Mouse (Mus musculus) heart, embryonic 13.5 days (tissue): ENCODE measurements at regions not wholly inside any gene's neighbourhood (a gene's known extent, or its start where the extent isn't known, plus 50 kb on each side); places are given as distances from the start of the nearest gene placed in this dataset.

Experiments
- ATAC-seq: fragments of 200-750 bp; cut with Nextera tagmentation; 2 replicates; pipeline ENCODE4 v1.8.0; 2017; ENCODE audit warnings: moderate TSS enrichment; ENCODE audit not compliant: insufficient number of reproducible peaks, low FRiP score, low TSS enrichment; ENCODE audit errors: extremely low read depth
- H3K27ac ChIP-seq: fragments of 300-500 bp; sonication (generic); replicated peaks from 2 replicates; pipeline ENCODE4 v1.5.1; 2015; ENCODE audit warnings: moderate library complexity, mild to moderate bottlenecking, inconsistent platforms
- H3K27me3 ChIP-seq: fragments of 300-500 bp; sonication (generic); replicated peaks from 2 replicates; pipeline ENCODE4 v1.6.1; 2015; ENCODE audit warnings: mild to moderate bottlenecking, inconsistent platforms
- H3K36me3 ChIP-seq: fragments of 300-500 bp; sonication (generic); 2 replicates; pipeline ENCODE4 v1.6.1; 2015; ENCODE audit warnings: mild to moderate bottlenecking, inconsistent platforms
- H3K4me1 ChIP-seq: fragments of 300-500 bp; sonication (generic); 2 replicates; pipeline ENCODE4 v1.6.1; 2015; ENCODE audit warnings: inconsistent platforms
- H3K4me2 ChIP-seq: fragments of 300-500 bp; sonication (generic); 2 replicates; pipeline ENCODE4 v1.6.1; 2015; ENCODE audit warnings: inconsistent platforms, mild to moderate bottlenecking, moderate library complexity
- H3K4me3 ChIP-seq: fragments of 300-500 bp; sonication (generic); 2 replicates; pipeline ENCODE4 v1.5.1; 2015; ENCODE audit warnings: moderate library complexity, mild to moderate bottlenecking, inconsistent platforms
- H3K9ac ChIP-seq: fragments of 300-500 bp; sonication (generic); 2 replicates; pipeline ENCODE4 v1.6.1; 2015; ENCODE audit warnings: inconsistent platforms, mild to moderate bottlenecking, moderate library complexity
- H3K9me3 ChIP-seq: fragments of 300-500 bp; sonication (generic); 2 replicates; pipeline ENCODE4 v1.6.1; 2016; ENCODE audit warnings: inconsistent platforms
- WGBS: fragments of 180-500 bp; shearing (Covaris S2); methylation state at CpG from one replicate; pipeline ENCODE4 v1.1.7; 2015; ENCODE audit warnings: mixed read lengths; 5-methylcytosine and 5-hydroxymethylcytosine counted together

DNA sequence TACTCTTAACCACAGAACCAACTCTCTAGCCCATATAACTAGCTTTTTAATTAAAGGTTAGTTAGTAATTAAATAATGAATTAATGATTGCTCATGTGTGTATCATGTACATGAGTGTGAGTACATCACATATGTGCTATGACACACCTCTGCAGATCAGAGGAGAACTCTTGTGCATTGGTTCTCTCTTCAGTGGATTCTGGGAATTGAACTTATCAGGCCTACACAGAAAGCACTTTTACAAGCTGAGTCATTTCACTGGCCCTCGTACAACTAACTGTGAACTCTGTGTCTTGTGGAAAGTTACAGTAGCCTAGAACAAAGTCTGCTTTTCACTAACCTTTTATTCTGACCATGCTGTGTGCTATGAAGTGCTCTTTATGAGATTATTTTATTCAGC lies 79.5 kb upstream of the Tnr start:
- H3K4me1 ChIP-seq, result no peaks in the 10 kb centered on the region
- no peak overlapping the region for H3K4me2 ChIP-seq
- H3K27ac ChIP-seq, result no peak overlapping the region
- H3K9me3 ChIP-seq, result no peaks in the 10 kb centered on the region
- no peak overlapping the region for H3K9ac ChIP-seq
- no peak for ATAC-seq
- no peak overlapping the region for H3K4me3 ChIP-seq
- no peaks in the 10 kb centered on the region for H3K36me3 ChIP-seq
- WGBS, result 67% methylated on average over 1 of the region's 1 CpGs
- H3K27me3 ChIP-seq, result no peaks in the 10 kb centered on the region

DNA sequence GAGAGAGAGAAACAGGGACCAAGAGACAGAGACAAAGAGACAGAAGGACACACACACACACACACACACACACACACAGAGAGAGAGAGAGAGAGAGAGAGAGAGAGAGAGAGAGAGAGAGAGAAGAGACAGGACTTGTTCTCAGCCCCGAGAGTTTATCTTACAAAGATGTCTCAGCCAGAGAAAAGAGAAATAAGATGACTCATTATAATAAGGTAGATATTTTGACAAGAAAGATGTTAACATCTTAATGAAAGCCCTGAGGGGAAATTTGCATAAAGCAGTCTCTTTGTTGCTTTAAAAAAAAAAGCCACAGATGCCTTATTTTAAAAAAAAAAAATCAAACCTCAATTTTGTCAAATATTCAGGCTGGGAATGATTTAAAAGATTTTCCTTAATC lies 78.1 kb upstream of the Tnr start:
- H3K27me3 ChIP-seq, result no peaks in the 10 kb centered on the region
- whole genome bisulfite sequencing, result 33% methylated on average over 1 of the region's 1 CpGs
- no peaks in the 10 kb centered on the region for H3K9me3 ChIP-seq
- no peaks in the 10 kb centered on the region for H3K4me1 ChIP-seq
- H3K36me3 ChIP-seq, result no peaks in the 10 kb centered on the region
- no peak overlapping the region for H3K9ac ChIP-seq
- H3K4me2 ChIP-seq, result no peak overlapping the region
- H3K4me3 ChIP-seq, result no peak overlapping the region
- no peak overlapping the region for H3K27ac ChIP-seq
- no peak for ATAC-seq

DNA sequence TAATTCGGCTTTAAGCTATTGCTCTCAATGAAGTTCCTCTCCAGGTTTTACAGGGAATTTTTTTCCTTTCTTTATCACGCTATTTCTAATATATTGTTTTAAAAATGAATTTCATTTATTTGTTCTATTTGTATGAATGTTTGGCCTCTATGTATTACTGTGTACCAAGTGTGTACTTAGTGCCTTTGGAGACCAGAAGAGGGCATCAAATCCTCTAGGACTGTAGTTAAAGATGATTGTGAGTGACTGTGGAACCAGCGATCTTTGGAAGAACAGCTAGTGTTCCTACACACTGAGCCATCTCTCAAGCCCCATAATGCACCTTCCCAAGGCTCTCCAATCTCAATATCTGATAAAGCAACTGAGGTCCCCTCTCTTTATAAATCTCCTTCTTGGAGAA lies 72.1 kb upstream of the Tnr start:
- 67% methylated on average over 3 of the region's 3 CpGs for WGBS
- Histone ChIP-seq H3K36me3 (no peaks in the 10 kb centered on the region), H3K9me3 (no peaks in the 10 kb centered on the region), H3K4me1 (no peaks in the 10 kb centered on the region), H3K9ac (no peak overlapping the region), H3K27me3 (no peaks in the 10 kb centered on the region), H3K4me3 (no peak overlapping the region), H3K4me2 (no peak overlapping the region), H3K27ac (no peak overlapping the region)
- ATAC-seq, result no peak

DNA sequence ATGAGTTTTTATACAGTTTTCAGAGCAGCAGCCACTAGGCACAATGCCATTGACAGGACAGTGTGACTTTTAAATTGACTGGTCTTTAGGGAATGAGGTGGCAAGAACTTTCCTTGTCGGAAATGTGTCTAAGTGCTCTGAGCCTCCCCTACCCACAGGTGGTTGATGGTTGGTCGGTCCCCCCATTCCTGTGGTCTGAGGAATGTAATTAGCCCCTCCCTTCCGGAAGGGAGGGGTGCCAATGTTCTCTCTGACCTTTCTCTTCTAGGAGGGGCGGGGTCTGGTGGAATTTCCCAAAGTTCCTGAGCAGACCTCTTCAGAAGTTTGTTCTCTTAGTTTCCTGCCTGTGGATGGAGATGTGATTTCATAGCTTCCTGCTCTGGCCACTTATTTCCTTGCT lies 62.7 kb upstream of the Tnr start:
- H3K4me2 ChIP-seq, result no peak overlapping the region
- H3K9me3 ChIP-seq, result no peaks in the 10 kb centered on the region
- ATAC-seq, result no peak
- no peak overlapping the region for H3K27ac ChIP-seq
- H3K9ac ChIP-seq, result no peak overlapping the region
- 60% methylated on average over 4 of the region's 4 CpGs for whole genome bisulfite sequencing
- H3K4me3 ChIP-seq, result no peak overlapping the region
- no peaks in the 10 kb centered on the region for H3K36me3 ChIP-seq
- no peaks in the 10 kb centered on the region for H3K4me1 ChIP-seq
- no peaks in the 10 kb centered on the region for H3K27me3 ChIP-seq

DNA sequence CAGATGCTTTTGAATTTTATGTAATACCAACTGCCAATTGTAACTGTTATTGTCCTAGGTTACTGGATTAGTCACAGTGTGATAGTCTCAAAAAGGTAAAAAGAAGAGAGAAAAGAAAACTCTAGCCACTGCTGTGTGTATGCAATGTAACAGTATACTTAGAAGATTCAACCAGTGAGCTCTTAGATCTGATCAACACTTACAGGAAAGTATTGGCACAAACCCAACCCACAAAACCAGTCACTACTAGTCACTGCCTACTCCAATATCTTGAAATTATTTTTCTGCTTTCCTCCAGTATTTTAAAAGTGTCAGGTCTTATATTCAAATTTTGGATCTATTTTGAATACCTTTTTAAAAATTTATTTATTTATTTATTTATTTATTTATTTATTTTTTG lies 52.6 kb upstream of the Tnr start:
- ATAC-seq, result no peak
- H3K4me1 ChIP-seq, result no peaks in the 10 kb centered on the region
- no peaks in the 10 kb centered on the region for H3K27me3 ChIP-seq
- no peaks in the 10 kb centered on the region for H3K9me3 ChIP-seq
- no peak overlapping the region for H3K27ac ChIP-seq
- no peak overlapping the region for H3K4me2 ChIP-seq
- no peak overlapping the region for H3K4me3 ChIP-seq
- no peak overlapping the region for H3K9ac ChIP-seq
- no peaks in the 10 kb centered on the region for H3K36me3 ChIP-seq
